Mouse (Mus musculus) adrenal gland (tissue): Measurements from ENCODE around the gene Agrn.

Source experiments
- intact Hi-C: fragments of 180-260 bp; cut with DNase I; formaldehyde crosslinking; loops from one replicate; pipeline ENCODE4 v1.15.1; 2025

The Agrn gene

DNA sequence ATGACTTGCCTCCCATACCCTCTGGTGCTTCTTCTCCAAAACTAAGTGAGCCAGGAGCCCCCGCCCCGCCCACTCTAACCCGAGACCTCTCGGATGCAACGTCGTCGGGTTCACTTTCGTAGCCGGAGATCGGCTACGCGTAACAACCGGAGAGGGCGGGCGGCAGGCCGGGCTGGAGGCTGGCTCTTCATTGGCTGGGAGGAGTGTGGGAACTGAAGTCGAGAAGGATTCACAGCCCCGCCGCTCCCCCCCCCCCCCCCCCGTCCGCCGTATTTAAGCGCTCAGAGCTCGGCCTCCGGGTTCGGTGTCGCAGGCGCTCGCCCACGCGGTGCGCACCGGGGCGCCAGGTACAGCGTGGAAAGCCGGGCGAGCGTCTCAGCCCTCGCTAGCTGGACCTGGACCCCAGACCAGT is 5.7 kb upstream of the Agrn start, which contains the start of gene AW011738:
Gene AW011738 (plus strand): TSS at position 304 of the 412 bp plus-strand sequence.
- intact Hi-C loops: no loop called here

DNA sequence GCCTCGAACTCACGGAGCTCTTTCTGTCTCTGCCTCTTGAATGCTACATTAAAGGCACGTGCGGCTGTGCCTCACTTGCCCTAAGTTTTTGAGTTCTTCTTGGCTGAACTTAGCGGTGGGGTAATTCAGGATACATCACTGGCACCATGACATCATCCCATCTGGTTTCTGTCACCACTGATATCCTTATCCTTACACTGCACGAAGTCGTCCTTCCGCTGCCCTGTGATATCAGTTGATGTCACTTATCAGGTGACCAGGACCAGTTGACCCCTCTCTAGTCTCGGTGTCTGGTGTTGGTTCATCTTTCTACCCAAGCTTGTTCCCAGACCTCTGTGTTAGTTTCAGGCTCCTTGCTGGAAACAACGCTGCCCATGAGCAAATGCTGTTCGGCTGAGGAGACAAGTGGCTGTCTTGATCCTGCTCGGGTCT is 5.2 kb upstream of the Agrn start:
- intact Hi-C loops: no loop called here

GRCm38 (mm10) chr4:156200623-156201475 is 3.6 kb upstream of the Agrn start, which contains the start of gene Isg15:
Isg15 (minus strand) TSS chr4:156200818.
- intact Hi-C loops: no loop called here

GRCm38 (mm10) chr4:156197829-156198205 is 529 bp upstream of the Agrn start:
- intact Hi-C loops: no loop called here

DNA sequence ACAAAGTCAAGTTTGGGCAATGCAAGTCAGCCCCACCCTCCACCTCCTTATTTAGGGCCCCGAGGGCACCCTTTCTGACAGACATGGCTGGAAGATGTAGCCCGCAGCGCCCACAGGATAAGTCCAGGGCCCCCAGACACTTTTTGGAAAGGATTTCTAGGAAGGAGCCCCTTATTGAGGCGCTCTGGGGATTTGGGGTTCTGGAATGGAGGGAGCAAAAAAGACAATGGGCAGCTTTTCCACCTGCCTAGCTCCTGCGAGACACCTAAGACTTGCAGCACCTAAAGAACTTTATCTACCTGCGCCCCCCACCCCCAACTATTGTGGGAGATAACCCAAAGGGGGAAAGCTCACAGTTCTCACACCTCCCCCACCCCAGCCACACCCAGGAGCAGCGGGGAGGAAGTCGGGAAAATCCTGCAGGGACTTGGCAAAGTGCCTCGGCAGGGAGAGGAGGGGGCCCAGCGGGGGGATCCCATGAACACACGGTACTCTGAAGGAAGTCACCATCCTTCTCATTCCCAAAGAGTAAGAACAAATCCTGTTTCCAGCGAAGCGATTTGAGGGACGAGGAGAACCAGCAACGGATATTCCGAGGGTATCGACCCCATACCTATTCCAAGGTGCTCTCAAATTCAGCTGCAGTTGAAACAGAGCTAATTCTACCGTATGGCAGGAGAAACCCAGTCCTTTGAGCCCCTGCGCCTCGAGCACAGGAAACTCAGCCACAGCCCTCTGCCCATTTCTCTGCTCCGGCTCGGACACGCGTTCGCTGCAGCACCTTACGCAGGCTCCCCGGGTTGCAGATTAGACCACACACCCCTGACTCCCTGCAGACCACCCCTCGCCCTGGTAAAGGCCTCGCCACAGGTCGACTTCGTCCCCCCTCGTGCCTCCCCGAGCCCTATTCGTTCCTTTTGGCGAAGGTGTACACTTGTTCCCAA is 1.1 kb downstream of the Agrn start:
- intact Hi-C loops: no loop called here

- intact Hi-C loops: no loop called here
These were observed 2.9 kb downstream of the Agrn start for GRCm38 (mm10) chr4:156194346-156194745.

GRCm38 (mm10) chr4:156193906-156194305 is 3.4 kb downstream of the Agrn start:
- intact Hi-C loops: no loop called here

GRCm38 (mm10) chr4:156193200-156193590 is 4.1 kb downstream of the Agrn start:
- intact Hi-C loops: no loop called here

DNA sequence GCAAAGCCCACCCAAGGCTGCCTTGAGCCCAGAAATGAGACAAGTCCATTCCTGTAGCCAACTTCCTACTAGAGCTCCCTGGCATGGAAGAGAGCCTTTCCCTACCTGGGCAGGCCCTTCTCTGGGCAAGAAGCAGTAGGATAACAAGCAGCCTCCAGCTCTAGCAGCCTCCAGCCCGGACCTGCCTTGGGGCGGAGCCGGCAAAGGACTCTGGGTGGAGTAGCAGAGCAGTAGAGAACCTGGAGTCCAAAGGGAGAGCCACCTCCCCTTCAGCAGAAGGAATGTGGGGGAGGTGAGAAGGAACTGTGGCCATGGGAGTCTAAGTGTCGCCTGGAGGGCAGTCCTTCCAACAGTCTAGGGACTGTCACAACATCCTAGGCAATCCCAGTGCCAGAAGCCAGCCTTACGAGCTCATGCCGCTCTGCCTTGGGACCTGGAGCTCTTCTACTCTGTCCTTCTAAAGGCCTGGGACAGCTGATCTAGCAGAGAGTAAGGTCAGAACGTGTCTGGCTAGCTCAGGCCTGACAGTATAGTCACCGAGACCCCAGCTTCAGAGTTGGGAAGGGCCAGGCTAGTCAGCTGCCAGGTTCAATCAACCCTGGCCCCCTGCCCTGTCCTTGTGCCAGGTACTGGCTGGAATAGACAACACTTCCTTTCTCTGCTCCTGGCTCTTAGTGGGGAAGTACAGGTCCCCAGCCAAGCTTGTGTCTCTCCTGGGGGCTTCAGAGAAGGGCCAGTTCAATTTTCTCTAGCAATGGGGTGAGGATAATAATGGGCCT is 4.7 kb downstream of the Agrn start:
- intact Hi-C loops: no loop called here

- intact Hi-C loops: no loop called here
These were observed 8.4 kb downstream of the Agrn start for GRCm38 (mm10) chr4:156188811-156189323.

- intact Hi-C loops: no loop called here
These were observed 9.0 kb downstream of the Agrn start for GRCm38 (mm10) chr4:156188162-156188810.

DNA sequence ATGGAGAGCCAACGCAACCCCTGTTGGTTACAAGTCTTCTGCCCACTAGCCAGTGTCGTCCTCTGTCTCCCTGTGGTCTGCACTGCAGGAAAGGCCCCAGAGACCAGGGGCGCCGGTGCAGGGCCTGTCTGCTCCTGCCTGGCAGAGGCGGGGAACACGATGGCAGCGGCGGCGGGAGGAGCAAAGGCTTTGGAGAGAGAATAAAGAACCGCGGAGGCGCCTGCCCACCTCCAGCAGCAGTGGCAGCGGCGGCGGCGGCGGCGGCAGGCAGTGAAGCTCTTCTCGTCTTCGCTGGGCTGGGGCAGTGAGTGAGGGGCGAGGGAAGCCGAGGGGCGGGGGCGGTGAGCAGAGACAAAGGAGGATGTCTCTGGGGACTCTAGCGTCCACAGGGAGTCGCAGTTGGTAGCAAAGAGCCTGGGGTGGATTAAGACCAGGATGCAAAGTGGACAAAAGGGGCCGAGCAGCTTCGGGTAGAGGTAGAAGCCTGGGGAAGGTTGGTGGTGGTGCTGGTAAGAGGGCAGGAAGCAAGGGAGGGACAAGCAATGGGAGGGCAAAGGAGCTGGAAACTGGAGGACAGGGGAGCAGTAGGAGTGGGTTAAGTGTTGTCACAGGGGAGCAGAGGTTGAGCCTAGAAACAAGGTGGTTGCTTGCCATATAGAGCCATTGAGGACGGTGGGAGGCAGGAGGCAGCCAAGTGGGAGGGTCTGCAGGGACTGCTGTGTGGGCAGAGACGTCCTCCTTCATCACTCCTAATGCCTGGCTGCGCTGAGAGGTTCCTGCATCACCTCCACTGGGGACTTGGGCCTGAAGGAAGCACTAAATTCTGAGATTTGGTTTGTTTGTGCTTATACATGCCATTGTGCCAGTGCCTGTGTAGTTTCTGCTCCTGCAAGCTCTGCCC is 11.1 kb downstream of the Agrn start:
- intact Hi-C loops: no loop called here

- intact Hi-C loops: no loop called here
These were observed 11.8 kb downstream of the Agrn start for GRCm38 (mm10) chr4:156185456-156185949.

DNA sequence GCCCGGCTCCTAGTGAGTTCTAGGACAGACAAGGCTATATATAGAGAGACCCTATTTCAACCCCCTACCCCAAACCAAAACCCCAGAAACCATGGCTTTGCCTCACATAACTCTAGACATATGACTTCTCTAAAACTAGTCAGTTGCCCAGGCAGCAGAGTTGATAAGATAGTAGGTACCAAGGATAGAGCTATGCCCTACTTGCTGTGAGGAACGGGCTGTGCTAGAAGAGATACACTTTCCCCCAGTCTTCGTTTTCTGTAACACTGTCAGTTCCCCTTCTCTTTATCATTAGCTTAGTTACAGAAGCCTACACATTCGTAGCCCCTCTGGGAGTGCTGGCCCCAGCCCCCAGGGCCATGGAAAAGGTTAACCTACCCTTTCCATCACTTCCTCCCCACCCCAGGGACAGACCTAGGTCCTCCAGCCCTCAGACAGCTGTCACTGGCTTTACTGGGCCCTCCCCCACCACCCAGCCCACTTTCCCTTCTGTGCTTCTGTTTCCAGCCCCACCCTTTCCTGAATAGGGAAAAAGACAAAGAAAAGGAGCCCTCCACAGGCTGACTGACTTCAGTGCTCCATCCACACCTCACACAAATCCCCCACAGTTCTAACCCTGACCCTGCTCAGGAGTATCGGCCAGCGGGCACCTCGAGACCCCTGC is 12.9 kb downstream of the Agrn start:
- intact Hi-C loops: no loop called here

- intact Hi-C loops: no loop called here
These were observed 13.5 kb downstream of the Agrn start for GRCm38 (mm10) chr4:156183747-156184146.

DNA sequence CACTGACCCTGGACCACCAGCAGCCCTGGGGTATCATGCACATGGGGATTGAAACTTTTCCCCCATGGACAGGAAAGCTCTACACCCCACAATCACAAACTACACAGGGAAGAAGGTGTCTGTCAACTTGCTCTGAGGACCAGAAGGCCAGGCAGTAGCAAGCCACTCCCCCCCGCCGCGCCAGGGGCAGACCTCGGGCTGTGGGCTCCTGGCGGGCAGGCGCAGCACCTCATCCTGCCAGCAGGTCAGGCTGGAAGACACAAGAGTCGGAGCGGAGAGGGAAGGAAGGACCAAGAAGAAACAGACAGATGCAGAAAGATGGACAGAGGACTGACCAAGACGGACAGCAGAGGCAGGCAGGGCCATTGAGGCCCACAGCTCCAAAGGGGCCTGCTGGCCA is 19.7 kb downstream of the Agrn start:
- intact Hi-C loops: no loop called here

DNA sequence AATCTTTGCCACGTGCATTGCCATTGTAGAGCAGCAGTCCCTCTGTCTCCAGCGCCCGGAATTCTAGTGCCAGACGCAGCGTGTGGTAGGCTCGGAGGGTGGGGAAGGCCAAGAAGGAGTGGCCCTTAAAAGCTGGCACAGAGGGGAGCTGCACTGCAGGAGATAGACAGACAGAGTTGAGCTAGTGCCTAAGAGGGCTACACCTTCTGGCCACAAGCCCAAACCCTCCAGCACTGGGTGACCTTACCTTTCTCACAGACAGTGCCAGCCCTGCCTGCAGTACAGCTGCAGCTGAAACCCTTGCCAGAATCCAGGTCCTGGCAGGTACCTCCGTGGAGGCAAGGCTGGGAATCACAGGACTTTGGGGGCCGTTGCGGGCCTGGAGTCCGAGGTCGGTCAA is 25.5 kb downstream of the Agrn start:
- intact Hi-C loops: no loop called here

DNA sequence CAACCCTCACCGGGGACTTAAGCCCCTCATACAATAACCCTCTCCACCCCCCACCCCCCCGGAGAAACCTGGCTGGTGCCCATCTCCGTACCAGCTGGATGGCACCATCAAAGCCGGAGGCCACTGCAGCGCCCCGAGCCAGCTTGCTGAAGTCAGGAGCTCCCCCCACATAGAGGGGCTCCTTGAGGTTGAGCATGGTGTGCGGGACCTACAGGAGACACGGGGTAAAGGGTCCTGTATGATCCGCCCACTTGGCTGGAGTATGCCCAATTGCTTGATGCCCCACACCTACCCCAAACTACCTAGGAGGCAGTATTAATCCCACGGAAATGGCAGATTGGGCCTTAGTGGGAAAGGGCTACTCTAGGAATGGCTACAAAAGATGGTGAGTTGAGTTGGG is 28.2 kb downstream of the Agrn start:
- intact Hi-C loops: no loop called here

DNA sequence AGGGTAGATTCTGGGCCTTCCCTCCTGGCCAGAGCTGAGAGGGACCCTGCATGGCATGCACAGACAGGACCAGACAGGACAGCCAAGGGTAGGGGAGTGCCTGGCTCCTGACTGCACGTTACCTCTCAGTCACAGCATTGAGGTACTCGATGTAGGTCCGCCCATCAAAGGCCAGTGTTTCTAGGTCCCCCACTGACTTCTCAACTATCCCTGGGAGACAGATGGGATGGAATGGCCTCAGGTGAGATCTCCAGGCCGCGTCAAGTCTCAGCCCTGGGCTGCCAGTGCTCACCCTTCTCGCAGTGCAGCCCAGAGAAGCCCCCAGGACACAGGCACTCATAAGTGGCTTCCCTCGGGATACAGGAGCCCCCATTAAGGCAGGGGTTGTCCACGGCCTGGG is 28.7 kb downstream of the Agrn start:
- intact Hi-C loops: no loop called here
